Mouse (Mus musculus) heart, postnatal 4 days (tissue): ENCODE data around the gene Cacng4. TPM values are rescaled to one million over a fixed set of nuclear protein-coding genes. Genes with fewer than 3 reads are reported as not detected.

Source experiments
- DNase-seq: peaks from one replicate; pipeline ENCODE4 v3.0.0; 2021
- total RNA-seq, 2 experiments: library from RNA; stranded (reverse); gene quantifications; 2 replicates each; pipeline ENCODE4 v1.2.3; 2021

The Cacng4 gene
- under 1 TPM; 0.41 to 0.64 TPM for total RNA-seq

- DNase-seq: peak; percentile 27
Measured at GRCm38 (mm10) chr11:107794547-107795269, at the start of gene Cacng4. Gene Cacng4 (minus strand): TSS chr11:107794557.

- DNase-seq: no peak
Measured at GRCm38 (mm10) chr11:107833351-107834040, 39.1 kb upstream of the Cacng4 start.

- DNase-seq: peak; percentile 31
Measured at GRCm38 (mm10) chr11:107817196-107817595, 22.8 kb upstream of the Cacng4 start.

- peak; percentile 17 for DNase-seq
Measured at GRCm38 (mm10) chr11:107812941-107813648, 18.7 kb upstream of the Cacng4 start.

GRCm38 (mm10) chr11:107812429-107812828 is 18.1 kb upstream of the Cacng4 start:
- DNase-seq: no peak

GRCm38 (mm10) chr11:107808508-107808907 is 14.2 kb upstream of the Cacng4 start:
- DNase-seq: no peak

GRCm38 (mm10) chr11:107806058-107806457 is 11.7 kb upstream of the Cacng4 start:
- no peak for DNase-seq

GRCm38 (mm10) chr11:107801946-107802345 is 7.6 kb upstream of the Cacng4 start:
- no peak for DNase-seq

GRCm38 (mm10) chr11:107799331-107799730 is 5.0 kb upstream of the Cacng4 start:
- DNase-seq: no peak

GRCm38 (mm10) chr11:107796346-107796745 is 2.0 kb upstream of the Cacng4 start:
- DNase-seq: no peak

- no peak for DNase-seq
Measured at GRCm38 (mm10) chr11:107795384-107796035, 1.2 kb upstream of the Cacng4 start.

GRCm38 (mm10) chr11:107794103-107794493 is 259 bp downstream of the Cacng4 start:
- DNase-seq: peak; percentile 28

GRCm38 (mm10) chr11:107793200-107794102 is 906 bp downstream of the Cacng4 start:
- no peak for DNase-seq

GRCm38 (mm10) chr11:107792136-107792535 is 2.2 kb downstream of the Cacng4 start:
- no peak for DNase-seq

GRCm38 (mm10) chr11:107785761-107786160 is 8.6 kb downstream of the Cacng4 start:
- no peak for DNase-seq

- DNase-seq: no peak
Measured at GRCm38 (mm10) chr11:107785288-107785687, 9.1 kb downstream of the Cacng4 start.

GRCm38 (mm10) chr11:107783861-107784754 is 10.2 kb downstream of the Cacng4 start:
- no peak for DNase-seq

GRCm38 (mm10) chr11:107782591-107782990 is 11.8 kb downstream of the Cacng4 start:
- DNase-seq: no peak

- no peak for DNase-seq
Measured at GRCm38 (mm10) chr11:107778859-107779258, 15.5 kb downstream of the Cacng4 start.

GRCm38 (mm10) chr11:107777487-107777886 is 16.9 kb downstream of the Cacng4 start:
- no peak for DNase-seq

- DNase-seq: no peak
Measured at GRCm38 (mm10) chr11:107773312-107773711, 21.0 kb downstream of the Cacng4 start.
